Mouse (Mus musculus): ENCODE results near the gene Mpig6b.

DNA sequence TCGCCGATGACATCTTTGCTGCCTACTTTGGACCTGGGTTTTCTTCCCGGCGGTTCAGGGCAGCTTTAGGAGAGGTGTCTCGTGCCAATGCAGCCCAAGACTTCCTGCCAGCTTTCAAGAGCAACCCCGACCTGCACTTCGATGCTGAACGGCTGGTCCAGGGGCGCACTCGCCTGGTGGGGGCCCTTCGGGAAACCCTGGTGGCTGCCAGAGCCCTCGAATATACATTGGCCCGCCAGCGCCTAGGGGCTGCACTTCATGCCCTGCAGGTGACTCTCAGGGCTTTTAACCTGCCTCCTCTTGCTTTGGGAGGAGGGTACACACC lies 48.3 kb downstream of the Mpig6b start:
- no peak for TF ChIP-seq POLR2A (IDR thresholded peaks at IDR 0.05; ENCODE audit: insufficient read length, low read depth)
- TF ChIP-seq REST (IDR thresholded peaks at IDR 0.05; ENCODE audit: insufficient read depth, insufficient read length): no peak
- no peak for TF ChIP-seq TCF12 (IDR thresholded peaks at IDR 0.05; ENCODE audit: insufficient read depth, poor library complexity, severe bottlenecking)
- TF ChIP-seq USF1 (IDR thresholded peaks at IDR 0.05; ENCODE audit: low read depth): no peak
- TF ChIP-seq MAX (IDR thresholded peaks at IDR 0.05; ENCODE audit: low read depth): no peak
- no peak for TF ChIP-seq MYOG (IDR thresholded peaks at IDR 0.05; ENCODE audit: control insufficient read depth in 1 of 3, insufficient read depth in 1 of 3, insufficient read length in 2 of 3, low read depth in 2 of 3)
- no peak for TF ChIP-seq TCF3 (IDR thresholded peaks at IDR 0.05; ENCODE audit: insufficient read length, low read depth)
